Mouse (Mus musculus): ENCODE measurements at regions not wholly inside any gene's neighbourhood (a gene's known extent, or its start where the extent isn't known, plus 50 kb on each side); places are given as distances from the start of the nearest gene placed in this dataset.
A peak's percentile ranks its signal among the peaks of the same experiment; 100 is the strongest.
"Not testable (repeated sequence)": the region's sequence is repeated elsewhere in the genome, so short reads cannot be mapped to it uniquely, and the experiment has no call there.

GRCm38 (mm10) chr13:85922696-85923095 is 124.0 kb downstream of the Cox7c start:
- WGBS: 89% methylated on average over 2 of the region's 2 CpGs
- H3K4me1 ChIP-seq (ENCODE audit: insufficient read depth, low read length): no peaks in the 10 kb centered on the region
- no peak overlapping the region for H3K27ac ChIP-seq

GRCm38 (mm10) chr13:85901796-85902195 is 144.9 kb downstream of the Cox7c start:
- TF ChIP-seq CTCF (IDR thresholded peaks at IDR 0.05; ENCODE audit: low read depth): no peak
- Histone ChIP-seq H3K4me1 (ENCODE audit: insufficient read depth, low read length) (no peaks in the 10 kb centered on the region), H3K4me2 (ENCODE audit: low read depth, low read length) (no peak overlapping the region), H3K9ac (replicated peaks; ENCODE audit: low read length) (no peak overlapping the region), H3K27me3 (ENCODE audit: insufficient read depth, low read length) (no peaks in the 10 kb centered on the region), H3K4me3 (ENCODE audit: low read length) (no peak overlapping the region), H3K36me3 (ENCODE audit: insufficient read depth, low read length) (no peaks in the 10 kb centered on the region), H3K27ac (no peak overlapping the region), H3K9me3 (ENCODE audit: low read length) (no peaks in the 10 kb centered on the region)
- ATAC-seq (no peak), DNase-seq (ENCODE audit: low spot score) (no peak)

More at GRCm38 (mm10) chr13:85922696-85923095, 124.0 kb downstream of the Cox7c start:
- DNase-seq (ENCODE audit: low spot score): no peak
- Histone ChIP-seq H3K27me3 (ENCODE audit: insufficient read depth, low read length) (no peaks in the 10 kb centered on the region), H3K4me2 (ENCODE audit: low read depth, low read length) (no peak overlapping the region), H3K4me3 (ENCODE audit: low read length) (no peak overlapping the region), H3K9ac (replicated peaks; ENCODE audit: low read length) (no peak overlapping the region), H3K36me3 (ENCODE audit: insufficient read depth, low read length) (no peaks in the 10 kb centered on the region), H3K9me3 (ENCODE audit: low read length) (no peaks in the 10 kb centered on the region)
- TF ChIP-seq CTCF (IDR thresholded peaks at IDR 0.05; ENCODE audit: low read depth): no peak
- no peak for ATAC-seq

- no peaks in the 10 kb centered on the region for H3K9me3 ChIP-seq (ENCODE audit: low read length)
- no peak overlapping the region for H3K27ac ChIP-seq
- H3K4me1 ChIP-seq (ENCODE audit: insufficient read depth, low read length): no peaks in the 10 kb centered on the region
- no peak for TF ChIP-seq CTCF (IDR thresholded peaks at IDR 0.05; ENCODE audit: low read depth)
- 83% methylated on average over 2 of the region's 2 CpGs for WGBS
- H3K27me3 ChIP-seq (ENCODE audit: insufficient read depth, low read length): no peaks in the 10 kb centered on the region
- H3K9ac ChIP-seq (replicated peaks; ENCODE audit: low read length): no peak overlapping the region
- ATAC-seq (no peak), DNase-seq (ENCODE audit: low spot score) (no peak)
- no peaks in the 10 kb centered on the region for H3K36me3 ChIP-seq (ENCODE audit: insufficient read depth, low read length)
- H3K4me2 ChIP-seq (ENCODE audit: low read depth, low read length): no peak overlapping the region
- no peak overlapping the region for H3K4me3 ChIP-seq (ENCODE audit: low read length)
Measured at GRCm38 (mm10) chr13:85897656-85898055, 149.0 kb downstream of the Cox7c start.

- Histone ChIP-seq H3K27ac (no peak overlapping the region), H3K4me1 (ENCODE audit: insufficient read depth, low read length) (no peaks in the 10 kb centered on the region), H3K4me2 (ENCODE audit: low read depth, low read length) (no peak overlapping the region), H3K4me3 (ENCODE audit: low read length) (no peak overlapping the region), H3K27me3 (ENCODE audit: insufficient read depth, low read length) (no peaks in the 10 kb centered on the region), H3K9ac (replicated peaks; ENCODE audit: low read length) (no peak overlapping the region), H3K36me3 (ENCODE audit: insufficient read depth, low read length) (no peaks in the 10 kb centered on the region), H3K9me3 (ENCODE audit: low read length) (no peaks in the 10 kb centered on the region)
- WGBS: 22% methylated on average over 8 of the region's 8 CpGs
- ATAC-seq: peak; percentile 53; the same call in 1 of the 2 replicates
- peak; percentile 13 for DNase-seq (ENCODE audit: low spot score)
- TF ChIP-seq CTCF (IDR thresholded peaks at IDR 0.05; ENCODE audit: low read depth): no peak
Measured at GRCm38 (mm10) chr13:85895141-85895540, 151.6 kb downstream of the Cox7c start.

GRCm38 (mm10) chr13:85889846-85890245 is 156.9 kb downstream of the Cox7c start:
- not testable (repeated sequence) for H3K27ac ChIP-seq; H3K4me3 ChIP-seq (ENCODE audit: low read length); H3K9ac ChIP-seq (replicated peaks; ENCODE audit: low read length); H3K4me1 ChIP-seq (ENCODE audit: insufficient read depth, low read length); H3K36me3 ChIP-seq (ENCODE audit: insufficient read depth, low read length); H3K9me3 ChIP-seq (ENCODE audit: low read length); DNase-seq (ENCODE audit: low spot score); H3K27me3 ChIP-seq (ENCODE audit: insufficient read depth, low read length); ATAC-seq; H3K4me2 ChIP-seq (ENCODE audit: low read depth, low read length)

- H3K36me3 ChIP-seq (ENCODE audit: insufficient read depth, low read length): no peaks in the 10 kb centered on the region
- 73% methylated on average over 2 of the region's 2 CpGs for WGBS
Measured at GRCm38 (mm10) chr13:85882817-85883216, 163.9 kb downstream of the Cox7c start.

GRCm38 (mm10) chr13:85863745-85864144 is 183.0 kb downstream of the Cox7c start:
- Histone ChIP-seq H3K9me3 (ENCODE audit: low read length) (no peaks in the 10 kb centered on the region), H3K27ac (no peak overlapping the region), H3K4me3 (ENCODE audit: low read length) (no peak overlapping the region), H3K4me2 (ENCODE audit: low read depth, low read length) (no peak overlapping the region), H3K9ac (replicated peaks; ENCODE audit: low read length) (no peak overlapping the region), H3K27me3 (ENCODE audit: insufficient read depth, low read length) (no peaks in the 10 kb centered on the region), H3K4me1 (ENCODE audit: insufficient read depth, low read length) (no peaks in the 10 kb centered on the region), H3K36me3 (ENCODE audit: insufficient read depth, low read length) (no peaks in the 10 kb centered on the region)
- DNase-seq (ENCODE audit: low spot score) (no peak), ATAC-seq (no peak)
- TF ChIP-seq CTCF (IDR thresholded peaks at IDR 0.05; ENCODE audit: low read depth): no peak
- WGBS: 75% methylated on average over 2 of the region's 2 CpGs

More at GRCm38 (mm10) chr13:85882817-85883216, 163.9 kb downstream of the Cox7c start:
- H3K4me2 ChIP-seq (ENCODE audit: low read depth, low read length): no peak overlapping the region
- H3K27me3 ChIP-seq (ENCODE audit: insufficient read depth, low read length): no peaks in the 10 kb centered on the region
- no peak overlapping the region for H3K27ac ChIP-seq
- no peak for TF ChIP-seq CTCF (IDR thresholded peaks at IDR 0.05; ENCODE audit: low read depth)
- DNase-seq (ENCODE audit: low spot score) (no peak), ATAC-seq (no peak)
- no peaks in the 10 kb centered on the region for H3K4me1 ChIP-seq (ENCODE audit: insufficient read depth, low read length)
- no peak overlapping the region for H3K9ac ChIP-seq (replicated peaks; ENCODE audit: low read length)
- no peaks in the 10 kb centered on the region for H3K9me3 ChIP-seq (ENCODE audit: low read length)
- no peak overlapping the region for H3K4me3 ChIP-seq (ENCODE audit: low read length)

Measured in hindbrain, postnatal 0 days (tissue).